Mouse (Mus musculus): ENCODE results near the gene Rara. TPM values are rescaled to one million over a fixed set of nuclear protein-coding genes. Genes with fewer than 3 reads are reported as not detected.
A peak's percentile ranks its signal among the peaks of the same experiment; 100 is the strongest.
"Not testable (repeated sequence)": the region's sequence is repeated elsewhere in the genome, so short reads cannot be mapped to it uniquely, and the experiment has no call there.

Gene Rara
- polyA plus RNA-seq, 1 experiment, result 63.5 TPM

- TF ChIP-seq POLR2A (IDR thresholded peaks at IDR 0.05; ENCODE audit: control insufficient read depth, extremely low read depth, insufficient read depth, low read length, poor library complexity) (no peak), CTCF (IDR thresholded peaks at IDR 0.05; ENCODE audit: borderline replicate concordance, control insufficient read depth, extremely low read depth, insufficient read depth, low read length, poor library complexity) (no peak)
- H3K27ac ChIP-seq (ENCODE audit: control insufficient read depth, insufficient read depth, low read length), result no peak overlapping the region
- no peaks in the 10 kb centered on the region; the same call in 1 of the 2 replicates for H3K36me3 ChIP-seq (ENCODE audit: control insufficient read depth, insufficient read depth, low read length)
- no peaks in the 10 kb centered on the region for H3K27me3 ChIP-seq (ENCODE audit: control insufficient read depth, insufficient read depth, low read length)
- 13% methylated on average over 6 of the region's 6 CpGs for WGBS
- H3K4me3 ChIP-seq (ENCODE audit: control insufficient read depth, insufficient read depth, low read length), result peak overlapping the region; percentile 10; the same call in 1 of the 2 replicates
- peaks cover 12% of the 10 kb centered on the region for H3K4me1 ChIP-seq (replicated peaks; ENCODE audit: control insufficient read depth, insufficient read depth, low read length)
- peak; percentile 84 for DNase-seq
Observed at GRCm38 (mm10) chr11:98909654-98910053, 18.0 kb upstream of the Rara start.

GRCm38 (mm10) chr11:98910415-98910814, 17.2 kb upstream of the Rara start:
- Histone ChIP-seq H3K27me3 (ENCODE audit: control insufficient read depth, insufficient read depth, low read length) (no peaks in the 10 kb centered on the region), H3K4me3 (ENCODE audit: control insufficient read depth, insufficient read depth, low read length) (no peak overlapping the region), H3K4me1 (replicated peaks; ENCODE audit: control insufficient read depth, insufficient read depth, low read length) (peaks cover 12% of the 10 kb centered on the region), H3K27ac (ENCODE audit: control insufficient read depth, insufficient read depth, low read length) (no peak overlapping the region), H3K36me3 (ENCODE audit: control insufficient read depth, insufficient read depth, low read length) (peaks cover 6% of the 10 kb centered on the region)
- DNase-seq, result no peak
- TF ChIP-seq POLR2A (IDR thresholded peaks at IDR 0.05; ENCODE audit: control insufficient read depth, extremely low read depth, insufficient read depth, low read length, poor library complexity) (no peak), CTCF (IDR thresholded peaks at IDR 0.05; ENCODE audit: borderline replicate concordance, control insufficient read depth, extremely low read depth, insufficient read depth, low read length, poor library complexity) (no peak)
- 97% methylated on average over 11 of the region's 11 CpGs for WGBS

- DNase-seq, result no peak
- Histone ChIP-seq H3K36me3 (ENCODE audit: control insufficient read depth, insufficient read depth, low read length) (peaks cover 13% of the 10 kb centered on the region), H3K4me1 (replicated peaks; ENCODE audit: control insufficient read depth, insufficient read depth, low read length) (peaks cover 12% of the 10 kb centered on the region), H3K27me3 (ENCODE audit: control insufficient read depth, insufficient read depth, low read length) (no peaks in the 10 kb centered on the region), H3K4me3 (ENCODE audit: control insufficient read depth, insufficient read depth, low read length) (no peak overlapping the region), H3K27ac (ENCODE audit: control insufficient read depth, insufficient read depth, low read length) (no peak overlapping the region)
- WGBS, result 93% methylated on average over 5 of the region's 5 CpGs
- no peak for TF ChIP-seq CTCF (IDR thresholded peaks at IDR 0.05; ENCODE audit: borderline replicate concordance, control insufficient read depth, extremely low read depth, insufficient read depth, low read length, poor library complexity)
Observed at GRCm38 (mm10) chr11:98911498-98911897, 16.1 kb upstream of the Rara start.

- Histone ChIP-seq H3K27me3 (ENCODE audit: control insufficient read depth, insufficient read depth, low read length) (no peaks in the 10 kb centered on the region), H3K36me3 (ENCODE audit: control insufficient read depth, insufficient read depth, low read length) (peaks cover 25% of the 10 kb centered on the region), H3K4me1 (replicated peaks; ENCODE audit: control insufficient read depth, insufficient read depth, low read length) (peaks cover 21% of the 10 kb centered on the region), H3K27ac (ENCODE audit: control insufficient read depth, insufficient read depth, low read length) (no peak overlapping the region), H3K4me3 (ENCODE audit: control insufficient read depth, insufficient read depth, low read length) (no peak overlapping the region)
- DNase-seq, result no peak
- 97% methylated on average over 11 of the region's 11 CpGs for WGBS
- TF ChIP-seq CTCF (IDR thresholded peaks at IDR 0.05; ENCODE audit: borderline replicate concordance, control insufficient read depth, extremely low read depth, insufficient read depth, low read length, poor library complexity) (no peak), POLR2A (IDR thresholded peaks at IDR 0.05; ENCODE audit: control insufficient read depth, extremely low read depth, insufficient read depth, low read length, poor library complexity) (no peak)
Observed at GRCm38 (mm10) chr11:98914196-98914595, 13.4 kb upstream of the Rara start.

GRCm38 (mm10) chr11:98916376-98916775, 11.2 kb upstream of the Rara start:
- peaks cover 32% of the 10 kb centered on the region for H3K36me3 ChIP-seq (ENCODE audit: control insufficient read depth, insufficient read depth, low read length)
- not testable (repeated sequence) for H3K27me3 ChIP-seq (ENCODE audit: control insufficient read depth, insufficient read depth, low read length); H3K27ac ChIP-seq (ENCODE audit: control insufficient read depth, insufficient read depth, low read length); H3K4me3 ChIP-seq (ENCODE audit: control insufficient read depth, insufficient read depth, low read length)
- WGBS, result 95% methylated on average over 3 of the region's 3 CpGs
- peak; percentile 59 for DNase-seq
- H3K4me1 ChIP-seq (replicated peaks; ENCODE audit: control insufficient read depth, insufficient read depth, low read length), result peaks cover 14% of the 10 kb centered on the region

GRCm38 (mm10) chr11:98917428-98918005, 10.1 kb upstream of the Rara start:
- Histone ChIP-seq H3K4me1 (replicated peaks; ENCODE audit: control insufficient read depth, insufficient read depth, low read length) (peaks cover 14% of the 10 kb centered on the region), H3K4me3 (ENCODE audit: control insufficient read depth, insufficient read depth, low read length) (no peak overlapping the region), H3K36me3 (ENCODE audit: control insufficient read depth, insufficient read depth, low read length) (peaks cover 32% of the 10 kb centered on the region), H3K27me3 (ENCODE audit: control insufficient read depth, insufficient read depth, low read length) (no peaks in the 10 kb centered on the region), H3K27ac (ENCODE audit: control insufficient read depth, insufficient read depth, low read length) (no peak overlapping the region)
- no peak for TF ChIP-seq CTCF (IDR thresholded peaks at IDR 0.05; ENCODE audit: borderline replicate concordance, control insufficient read depth, extremely low read depth, insufficient read depth, low read length, poor library complexity)
- no peak for DNase-seq
- WGBS, result 58% methylated on average over 13 of the region's 13 CpGs

- TF ChIP-seq CTCF (IDR thresholded peaks at IDR 0.05; ENCODE audit: borderline replicate concordance, control insufficient read depth, extremely low read depth, insufficient read depth, low read length, poor library complexity) (no peak), POLR2A (IDR thresholded peaks at IDR 0.05; ENCODE audit: control insufficient read depth, extremely low read depth, insufficient read depth, low read length, poor library complexity) (no peak)
- peaks cover 32% of the 10 kb centered on the region for H3K36me3 ChIP-seq (ENCODE audit: control insufficient read depth, insufficient read depth, low read length)
- no peaks in the 10 kb centered on the region for H3K27me3 ChIP-seq (ENCODE audit: control insufficient read depth, insufficient read depth, low read length)
- peaks cover 14% of the 10 kb centered on the region for H3K4me1 ChIP-seq (replicated peaks; ENCODE audit: control insufficient read depth, insufficient read depth, low read length)
- H3K27ac ChIP-seq (ENCODE audit: control insufficient read depth, insufficient read depth, low read length), result no peak overlapping the region
- no peak for DNase-seq
- no peak overlapping the region for H3K4me3 ChIP-seq (ENCODE audit: control insufficient read depth, insufficient read depth, low read length)
- 32% methylated on average over 9 of the region's 9 CpGs for WGBS
Observed at GRCm38 (mm10) chr11:98918231-98918630, 9.4 kb upstream of the Rara start.
